Mouse (Mus musculus) urinary bladder, adult 2 months (tissue): ENCODE data around the gene Zfp661. TPM values are rescaled to one million over a fixed set of nuclear protein-coding genes. Genes with fewer than 3 reads are reported as not detected.

Experiments used
- DNase-seq: peaks from one replicate; pipeline ENCODE4 v3.0.0; 2022; ENCODE audit warnings: low spot score
- polyA plus RNA-seq: library from polyadenylated mRNA; depleted of rRNA; stranded (reverse); fragments of >200 nt; gene quantifications from 2 replicates; pipeline ENCODE4 v1.2.3, GENCODE M21; 2012; rRNA removed

Zfp661 gene
- polyA plus RNA-seq, 1 experiment = 5.9 TPM

GRCm38 (mm10) chr2:127551078-127551477, 35.8 kb downstream of the Zfp661 start:
- no peak for DNase-seq

- no peak for DNase-seq
Observed at GRCm38 (mm10) chr2:127550446-127550845, 36.4 kb downstream of the Zfp661 start.

- DNase-seq = no peak
Observed at GRCm38 (mm10) chr2:127549711-127550110, 37.2 kb downstream of the Zfp661 start.

- no peak for DNase-seq
Observed at GRCm38 (mm10) chr2:127548342-127549074, 38.4 kb downstream of the Zfp661 start.

GRCm38 (mm10) chr2:127541697-127542096, 45.2 kb downstream of the Zfp661 start:
- no peak for DNase-seq

- peak; percentile 70 for DNase-seq
Observed at GRCm38 (mm10) chr2:127541185-127541584, 45.7 kb downstream of the Zfp661 start, which contains the start of gene Prom2. Gene Prom2, minus strand, starts transcription at chr2:127541467.

- no peak for DNase-seq
Observed at GRCm38 (mm10) chr2:127539494-127539893, 47.4 kb downstream of the Zfp661 start.

GRCm38 (mm10) chr2:127537548-127537947, 49.3 kb downstream of the Zfp661 start:
- no peak for DNase-seq

GRCm38 (mm10) chr2:127535363-127535762, 51.5 kb downstream of the Zfp661 start:
- DNase-seq = no peak

- no peak for DNase-seq
Observed at GRCm38 (mm10) chr2:127532379-127532778, 54.5 kb downstream of the Zfp661 start.

GRCm38 (mm10) chr2:127531592-127531991, 55.3 kb downstream of the Zfp661 start:
- DNase-seq = no peak

GRCm38 (mm10) chr2:127530418-127530817, 56.5 kb downstream of the Zfp661 start:
- no peak for DNase-seq

GRCm38 (mm10) chr2:127525004-127525775, 61.7 kb downstream of the Zfp661 start:
- DNase-seq = no peak

Other genes with a start within 250 kb of the Zfp661 start
- not detected in 2 replicates for gene Astl, start 248.5 kb downstream of the Zfp661 start, polyA plus RNA-seq
- 0.03 and 0.09 TPM in 2 replicates for gene Adra2b, start 223.9 kb downstream of the Zfp661 start, polyA plus RNA-seq
- 0.24 and 0.32 TPM in 2 replicates for gene Gpat2, start 161.9 kb downstream of the Zfp661 start, polyA plus RNA-seq
- 30.4 and 41.2 TPM in 2 replicates for gene Fahd2a, start 142.5 kb downstream of the Zfp661 start, polyA plus RNA-seq
- gene Kcnip3, start 65.0 kb downstream of the Zfp661 start, polyA plus RNA-seq = 4.2 and 4.8 TPM in 2 replicates
- gene Prom2, start 45.6 kb downstream of the Zfp661 start, polyA plus RNA-seq = 112 and 118 TPM in 2 replicates
- 57.9 and 68.3 TPM in 2 replicates for gene Mrps5, start 128 bp upstream of the Zfp661 start, polyA plus RNA-seq
- 113 and 133 TPM in 2 replicates for gene Mal, start 69.6 kb upstream of the Zfp661 start, polyA plus RNA-seq
- gene Mall, start 142.8 kb upstream of the Zfp661 start, polyA plus RNA-seq = 5.3 and 5.4 TPM in 2 replicates
- gene Nphp1, start 201.8 kb upstream of the Zfp661 start, polyA plus RNA-seq = 21.5 and 22.6 TPM in 2 replicates
- gene Mtln, start 205.4 kb upstream of the Zfp661 start, polyA plus RNA-seq = 85.9 and 98.5 TPM in 2 replicates
- 0.74 and 0.83 TPM in 2 replicates for gene Bub1, start 244.8 kb upstream of the Zfp661 start, polyA plus RNA-seq